Mouse (Mus musculus) CH12.LX (cell line): ENCODE measurements around the gene Bsdc1. TPM values are rescaled to one million over a fixed set of nuclear protein-coding genes. Genes with fewer than 3 reads are reported as not detected.

Experiments
- DNase-seq: peaks from one replicate; pipeline ENCODE4 v3.0.0-alpha.2; 2013; ENCODE audit errors: extremely low read depth
- H3K27ac ChIP-seq: 2 replicates; pipeline ENCODE4 v1.5.1; 2012; ENCODE audit warnings: low read depth, mild to moderate bottlenecking, control low read depth, moderate library complexity; ENCODE audit not compliant: insufficient read depth
- H3K27me3 ChIP-seq: replicated peaks from 2 replicates; pipeline ENCODE3; 2012; ENCODE audit warnings: inconsistent platforms
- H3K36me3 ChIP-seq, 2 experiments: replicated peaks in 1 of 2; 2 replicates each; pipeline versions ENCODE3 to v1.6.1; 2012; ENCODE audit warnings: inconsistent platforms in 1 of 2, low read length in 1 of 2, mild to moderate bottlenecking in 1 of 2, mixed read lengths in 1 of 2, moderate library complexity in 1 of 2; ENCODE audit not compliant: control insufficient read depth in 1 of 2, insufficient read depth in 1 of 2
- H3K4me1 ChIP-seq, 2 experiments: 2 replicates each; pipeline ENCODE4 v1.6.1; 2012; ENCODE audit warnings: inconsistent platforms in 1 of 2, moderate library complexity in 1 of 2; ENCODE audit not compliant: insufficient read depth in 2 of 2, control insufficient read depth in 1 of 2
- H3K4me2 ChIP-seq: 2 replicates; pipeline ENCODE4 v1.6.1; 2012; ENCODE audit warnings: low read depth, mild to moderate bottlenecking, control low read depth; ENCODE audit not compliant: poor library complexity, insufficient read depth, severe bottlenecking
- H3K4me3 ChIP-seq, 3 experiments: fragments of 150-350 bp in 1 of 3; sonication (generic) in 1 of 3; replicated peaks in 1 of 3; 2 replicates each; pipeline versions ENCODE3 to v1.5.1; 2011 to 2012; ENCODE audit warnings: low read depth in 2 of 3, low read length in 2 of 3, mild to moderate bottlenecking in 2 of 3, moderate library complexity in 2 of 3, control low read depth in 1 of 3, improper control_type of control experiment in 1 of 3, inconsistent platforms in 1 of 3, mixed read lengths in 1 of 3; ENCODE audit not compliant: poor library complexity in 1 of 3
- H3K79me2 ChIP-seq: replicated peaks from 2 replicates; pipeline ENCODE4 v1.6.1; 2012; ENCODE audit warnings: mild to moderate bottlenecking, moderate library complexity; ENCODE audit not compliant: control insufficient read depth, poor library complexity, insufficient read depth, severe bottlenecking; ENCODE audit errors: extremely low read depth
- H3K9ac ChIP-seq: 2 replicates; pipeline ENCODE4 v1.6.1; 2012; ENCODE audit warnings: low read depth, mild to moderate bottlenecking, control low read depth, moderate library complexity; ENCODE audit not compliant: insufficient read depth
- H3K9me3 ChIP-seq: replicated peaks from 2 replicates; pipeline ENCODE3; 2012; ENCODE audit warnings: low read length, inconsistent platforms, mixed read lengths
- BHLHE40 ChIP-seq: IDR thresholded peaks from 2 replicates; pipeline ENCODE4 v1.6.1; 2011; ENCODE audit warnings: mild to moderate bottlenecking, low read depth, low read length, improper control_type of control experiment
- CHD1 ChIP-seq: IDR thresholded peaks from 2 replicates; pipeline ENCODE4 v1.6.1; 2012; ENCODE audit warnings: low read depth, low read length, improper control_type of control experiment, inconsistent platforms
- CHD2 ChIP-seq: IDR thresholded peaks from 2 replicates; pipeline ENCODE4 v1.6.1; 2011; ENCODE audit warnings: low read length, improper control_type of control experiment
- CTCF ChIP-seq, 2 experiments: IDR thresholded peaks in 1 of 2; conservative IDR thresholded peaks in 1 of 2; 2 replicates each; pipeline ENCODE4 v1.5.1; 2011 to 2012; ENCODE audit warnings: low read depth in 2 of 2, low read length in 2 of 2, improper control_type of control experiment in 1 of 2, inconsistent platforms in 1 of 2, mild to moderate bottlenecking in 1 of 2, moderate library complexity in 1 of 2
- E2F4 ChIP-seq: IDR thresholded peaks from 2 replicates; pipeline ENCODE4 v1.6.1; 2011; ENCODE audit warnings: low read depth, low read length, improper control_type of control experiment; ENCODE audit not compliant: insufficient replicate concordance
- GABPA ChIP-seq: IDR thresholded peaks from 2 replicates; pipeline ENCODE4 v1.6.1; 2012; ENCODE audit warnings: low read depth, low read length, improper control_type of control experiment, inconsistent platforms; ENCODE audit not compliant: insufficient replicate concordance
- HCFC1 ChIP-seq: IDR thresholded peaks from 2 replicates; pipeline ENCODE4 v1.6.1; 2012; ENCODE audit warnings: low read depth, mild to moderate bottlenecking, inconsistent platforms, low read length, improper control_type of control experiment
- JUN ChIP-seq: IDR thresholded peaks from 2 replicates; pipeline ENCODE4 v1.6.1; 2011; ENCODE audit warnings: low read depth, mild to moderate bottlenecking, low read length, improper control_type of control experiment, moderate library complexity; ENCODE audit not compliant: insufficient read depth
- KAT2A ChIP-seq: IDR thresholded peaks from 2 replicates; pipeline ENCODE4 v1.6.1; 2012; ENCODE audit warnings: low read length, improper control_type of control experiment, inconsistent platforms; ENCODE audit not compliant: insufficient replicate concordance
- MAX ChIP-seq: IDR thresholded peaks from 2 replicates; pipeline ENCODE4 v1.6.1; 2011; ENCODE audit warnings: low read length, improper control_type of control experiment
- MXI1 ChIP-seq: IDR thresholded peaks from 2 replicates; pipeline ENCODE4 v1.6.1; 2011; ENCODE audit warnings: mild to moderate bottlenecking, low read depth, low read length, improper control_type of control experiment
- NRF1 ChIP-seq: IDR thresholded peaks from 2 replicates; pipeline ENCODE4 v1.6.1; 2014; ENCODE audit warnings: low read depth, mild to moderate bottlenecking, inconsistent platforms, low read length, improper control_type of control experiment, moderate library complexity
- POLR2AphosphoS2 ChIP-seq: IDR thresholded peaks from 2 replicates; pipeline ENCODE4 v1.6.1; 2011; ENCODE audit warnings: low read depth, low read length, improper control_type of control experiment
- RAD21 ChIP-seq: IDR thresholded peaks from 2 replicates; pipeline ENCODE4 v1.6.1; 2011; ENCODE audit warnings: low read depth, mild to moderate bottlenecking, low read length, improper control_type of control experiment, moderate library complexity
- SIN3A ChIP-seq: IDR thresholded peaks from 2 replicates; pipeline ENCODE4 v1.6.1; 2012; ENCODE audit warnings: low read length, improper control_type of control experiment, inconsistent platforms
- TCF12 ChIP-seq: IDR thresholded peaks from 2 replicates; pipeline ENCODE4 v1.6.1; 2014; ENCODE audit warnings: low read depth, mild to moderate bottlenecking, inconsistent platforms, low read length, improper control_type of control experiment
- ZKSCAN1 ChIP-seq: IDR thresholded peaks from 2 replicates; pipeline ENCODE4 v1.6.1; 2012; ENCODE audit warnings: low read depth, inconsistent platforms, low read length, improper control_type of control experiment, borderline replicate concordance
- dilution Hi-C: fragments of 300-500 bp; cut with MboI; formaldehyde crosslinking; loops from 2 replicates; pipeline ENCODE4 v1.14.3; 2020; ENCODE audit warnings: low sequenced_read_pairs; ENCODE audit not compliant: extremely low pct_unique_long_range_greater_than_20kb, extremely low pct_ligation_motif_present
- in situ Hi-C: fragments of 300-500 bp; cut with MboI; formaldehyde crosslinking; loops from 3 replicates; pipeline ENCODE4 v1.14.3; 2019; ENCODE audit warnings: low sequenced_read_pairs, low pct_ligation_motif_present, low pct_unique_long_range_greater_than_20kb, mixed read lengths
- polyA plus RNA-seq: library from polyadenylated mRNA; unstranded; fragments of >175 nt; gene quantifications from 2 replicates; pipeline ENCODE4 v1.2.1, GENCODE M21; 2012; ENCODE audit warnings: low read depth; ENCODE audit not compliant: insufficient read length
- total RNA-seq, 2 experiments: library from RNA; depleted of rRNA; stranded (reverse); fragments of 300-350 nt in 1 of 2; fragments of >200 nt in 1 of 2; gene quantifications; 2 replicates each; pipeline ENCODE4 v1.2.3; 2012 to 2014

Gene Bsdc1
- total and polyA plus RNA-seq, 3 experiments, result 16.1 to 20.6 (median 20.4) TPM

GRCm38 (mm10) chr4:129440340-129441063 is 20.9 kb upstream of the Bsdc1 start, which contains the start of gene Zbtb8b:
TSS of gene Zbtb8b (minus strand) at chr4:129440853.
- no peaks in the 10 kb centered on the region for H3K79me2 ChIP-seq
- dilution Hi-C loops, result no loop called here
- in situ Hi-C loops, result no loop called here
- H3K27me3 ChIP-seq, result peaks cover 2% of the 10 kb centered on the region
- H3K4me1 ChIP-seq, result no peaks in the 10 kb centered on the region
- H3K4me2 ChIP-seq, result no peak within 1 kb of the TSS
- H3K9ac ChIP-seq, result no peak within 1 kb of the TSS
- H3K36me3 ChIP-seq, result no peaks in the 10 kb centered on the region
- no peak for DNase-seq
- no peak within 1 kb of the TSS for H3K27ac ChIP-seq
- H3K9me3 ChIP-seq, result no peaks in the 10 kb centered on the region
- TF ChIP-seq MAX (no peak), ZKSCAN1 (no peak), BHLHE40 (no peak), GABPA (no peak), RAD21 (no peak), CTCF (conservative IDR thresholded peaks at IDR 0.05 in 1 of 2, IDR thresholded peaks at IDR 0.05 in 1 of 2; ENCODE audit: low read depth in 2 of 2, low read length in 2 of 2) (no peak), JUN (no peak), CHD2 (no peak), MXI1 (no peak), KAT2A (no peak), SIN3A (no peak), HCFC1 (no peak), CHD1 (no peak)
- H3K4me3 ChIP-seq, result no peak within 1 kb of the TSS

- Histone ChIP-seq H3K4me1 (peaks cover 0 to under 1% of the 10 kb centered on the region in 2 experiments; a peak in 1 of 4 replicates), H3K9me3 (no peaks in the 10 kb centered on the region), H3K4me2 (no peak overlapping the region), H3K4me3 (no peak overlapping the region), H3K27me3 (peaks cover 2% of the 10 kb centered on the region), H3K27ac (no peak overlapping the region), H3K79me2 (no peaks in the 10 kb centered on the region), H3K9ac (no peak overlapping the region), H3K36me3 (no peaks in the 10 kb centered on the region)
- dilution Hi-C loops (no loop called here), in situ Hi-C loops (no loop called here)
- DNase-seq, result no peak
- TF ChIP-seq NRF1 (no peak), E2F4 (no peak), TCF12 (no peak), BHLHE40 (no peak), POLR2AphosphoS2 (no peak)
These were observed 20.2 kb upstream of the Bsdc1 start for GRCm38 (mm10) chr4:129441145-129441544.
